Mouse (Mus musculus): ENCODE data around the gene Btf3. TPM values are rescaled to one million over a fixed set of nuclear protein-coding genes. Genes with fewer than 3 reads are reported as not detected.

Btf3 gene
- polyA plus RNA-seq, 1 experiment from 2014 or later, result 719 TPM

DNA sequence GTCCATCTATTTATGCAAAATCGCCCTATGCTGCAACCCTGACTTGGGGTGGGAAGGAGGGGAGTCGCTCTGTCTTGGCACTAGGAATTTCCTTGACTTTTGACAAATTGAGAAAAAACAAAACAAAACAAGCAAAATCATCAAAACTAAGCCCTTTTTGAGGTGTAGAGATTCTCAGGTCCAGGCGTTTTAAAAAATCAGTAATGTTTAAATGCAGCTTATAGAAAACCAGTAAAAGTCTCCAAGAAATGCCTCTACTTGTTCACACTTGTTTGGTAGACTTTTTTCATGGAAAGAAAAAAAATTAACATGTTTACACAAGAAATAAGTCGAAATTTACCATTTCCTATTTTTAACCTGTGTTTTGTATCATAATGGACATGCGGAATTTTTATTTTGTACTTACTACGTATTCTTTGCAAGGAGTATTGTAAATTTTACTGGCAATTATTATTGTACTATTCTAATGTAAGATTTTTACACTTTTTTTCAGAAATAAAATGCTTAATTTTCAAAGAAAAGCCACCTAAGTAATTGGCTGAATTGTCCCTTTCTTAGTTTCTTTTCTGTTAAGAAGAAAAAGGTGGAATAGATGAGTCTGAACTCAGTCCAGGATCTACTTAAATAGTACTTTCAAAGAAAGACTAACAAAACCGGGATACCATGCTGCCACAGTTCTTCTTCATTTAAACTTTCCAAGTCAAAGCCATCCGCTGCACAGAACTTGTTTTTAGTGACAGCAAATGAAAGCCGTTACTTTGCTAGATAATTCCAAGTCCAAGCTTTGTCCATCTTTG, 39.6 kb upstream of the Btf3 start:
- Histone ChIP-seq H3K9ac (peak overlapping the region; percentile 64), H3K9me3 (replicated peaks) (no peaks in the 10 kb centered on the region), H3K4me1 (peaks cover 28% of the 10 kb centered on the region), H3K4me2 (peak overlapping the region; percentile 65), H3K36me3 (ENCODE audit: poor library complexity, severe bottlenecking) (no peaks in the 10 kb centered on the region), H3K27me3 (peaks cover 93% of the 10 kb centered on the region), H3K4me3 (peak overlapping the region; percentile 44), H3K27ac (no peak overlapping the region)
- 3% methylated on average over 9 of the region's 9 CpGs for whole genome bisulfite sequencing
- ATAC-seq, result no peak

GRCm38 (mm10) chr13:98355559-98356111, 38.8 kb upstream of the Btf3 start:
- no peaks in the 10 kb centered on the region for H3K36me3 ChIP-seq (ENCODE audit: poor library complexity, severe bottlenecking)
- under 1% methylated on average over 39 of the region's 81 CpGs for WGBS
- H3K27me3 ChIP-seq, result peaks cover 93% of the 10 kb centered on the region
- peaks cover 28% of the 10 kb centered on the region for H3K4me1 ChIP-seq
- H3K27ac ChIP-seq, result no peak overlapping the region
- H3K9me3 ChIP-seq (replicated peaks), result no peaks in the 10 kb centered on the region
- peak overlapping the region; percentile 64 for H3K9ac ChIP-seq
- ATAC-seq, result peak; percentile 25; the same call in 1 of the 2 replicates
- peak overlapping the region; percentile 65 for H3K4me2 ChIP-seq
- H3K4me3 ChIP-seq, result peak overlapping the region; percentile 44

DNA sequence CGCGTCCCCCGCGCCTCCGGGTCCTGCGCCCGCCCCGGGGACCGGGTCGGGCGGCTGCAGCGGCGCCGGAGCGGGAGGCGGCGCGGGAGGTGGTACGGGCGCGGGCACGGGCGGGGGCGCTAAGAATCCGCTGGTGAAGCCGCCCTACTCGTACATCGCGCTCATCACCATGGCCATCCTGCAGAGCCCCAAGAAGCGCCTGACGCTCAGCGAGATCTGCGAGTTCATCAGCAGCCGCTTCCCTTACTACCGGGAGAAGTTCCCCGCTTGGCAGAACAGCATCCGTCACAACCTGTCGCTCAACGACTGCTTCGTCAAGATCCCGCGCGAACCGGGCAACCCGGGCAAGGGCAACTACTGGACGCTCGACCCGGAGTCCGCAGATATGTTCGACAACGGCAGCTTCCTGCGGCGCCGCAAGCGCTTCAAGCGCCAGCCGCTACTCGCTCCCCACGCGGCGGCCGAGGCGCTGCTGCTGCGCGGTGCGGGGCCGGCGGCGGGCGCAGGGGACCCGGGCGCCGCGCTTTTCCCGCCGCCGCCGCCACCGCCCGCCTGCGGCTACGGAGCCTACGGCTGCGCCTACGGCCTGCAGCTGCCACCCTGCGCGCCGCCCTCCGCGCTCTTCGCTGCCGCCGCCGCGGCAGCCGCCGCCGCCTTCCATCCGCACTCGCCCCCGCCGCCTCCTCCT, 38.2 kb upstream of the Btf3 start:
- peak overlapping the region; percentile 65 for H3K4me2 ChIP-seq
- peaks cover 93% of the 10 kb centered on the region for H3K27me3 ChIP-seq
- no peaks in the 10 kb centered on the region for H3K9me3 ChIP-seq (replicated peaks)
- peak overlapping the region; percentile 44 for H3K27ac ChIP-seq
- peaks cover 28% of the 10 kb centered on the region for H3K4me1 ChIP-seq
- peak; percentile 65 for ATAC-seq
- peak overlapping the region; percentile 44 for H3K4me3 ChIP-seq
- no peaks in the 10 kb centered on the region for H3K36me3 ChIP-seq (ENCODE audit: poor library complexity, severe bottlenecking)
- WGBS, result under 1% methylated on average over 77 of the region's 102 CpGs
- H3K9ac ChIP-seq, result peak overlapping the region; percentile 64

GRCm38 (mm10) chr13:98354090-98354801, 37.4 kb upstream of the Btf3 start, which contains the start of gene Foxd1:
Gene Foxd1, plus strand, starts transcription at chr13:98354242.
- peak; percentile 85 for ATAC-seq

DNA sequence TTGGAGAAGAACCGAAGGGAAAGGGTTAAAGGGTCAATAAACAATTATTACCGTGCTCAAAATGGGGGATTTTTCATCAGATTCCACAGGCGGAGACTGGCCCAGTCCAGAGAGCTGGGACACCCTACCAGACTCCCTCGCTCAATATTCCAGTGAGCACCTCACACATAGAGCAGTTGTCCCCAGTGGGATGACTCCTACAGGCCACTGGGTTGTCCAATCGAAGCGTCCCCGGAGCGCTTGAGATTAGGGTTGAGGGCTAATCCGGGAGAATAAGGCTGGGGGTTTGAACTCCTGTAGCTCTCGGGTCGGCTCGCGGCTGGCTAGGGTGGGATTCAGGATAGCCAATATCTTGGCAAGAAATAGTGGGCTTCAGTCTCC, 36.9 kb upstream of the Btf3 start:
- Histone ChIP-seq H3K36me3 (ENCODE audit: poor library complexity, severe bottlenecking) (no peaks in the 10 kb centered on the region), H3K9me3 (replicated peaks) (no peaks in the 10 kb centered on the region), H3K4me1 (peaks cover 25% of the 10 kb centered on the region), H3K4me3 (peak overlapping the region; percentile 44), H3K9ac (no peak overlapping the region), H3K4me2 (peak overlapping the region; percentile 65), H3K27ac (no peak overlapping the region), H3K27me3 (peaks cover 94% of the 10 kb centered on the region)
- ATAC-seq, result no peak; the same call in 1 of the 2 replicates
- under 1% methylated on average over 13 of the region's 13 CpGs for WGBS

More at GRCm38 (mm10) chr13:98354090-98354801, 37.4 kb upstream of the Btf3 start, which contains the start of gene Foxd1:
- WGBS, result under 1% methylated on average over 66 of the region's 76 CpGs
- Histone ChIP-seq H3K4me1 (peaks cover 28% of the 10 kb centered on the region), H3K4me2 (peak within 1 kb of the TSS; percentile 65), H3K9ac (peak within 1 kb of the TSS; percentile 64), H3K4me3 (peak within 1 kb of the TSS; percentile 44), H3K36me3 (ENCODE audit: poor library complexity, severe bottlenecking) (no peaks in the 10 kb centered on the region), H3K27me3 (peaks cover 94% of the 10 kb centered on the region), H3K27ac (peak within 1 kb of the TSS; percentile 44), H3K9me3 (replicated peaks) (no peaks in the 10 kb centered on the region)

- peaks cover 90% of the 10 kb centered on the region for H3K27me3 ChIP-seq
- no peak overlapping the region for H3K4me2 ChIP-seq
- H3K4me3 ChIP-seq, result no peak overlapping the region
- no peak for ATAC-seq
- H3K36me3 ChIP-seq (ENCODE audit: poor library complexity, severe bottlenecking), result no peaks in the 10 kb centered on the region
- H3K9me3 ChIP-seq (replicated peaks), result no peaks in the 10 kb centered on the region
- no peak overlapping the region for H3K9ac ChIP-seq
- 10% methylated on average over 14 of the region's 14 CpGs for WGBS
- H3K27ac ChIP-seq, result no peak overlapping the region
- peaks cover 25% of the 10 kb centered on the region for H3K4me1 ChIP-seq
Measured at GRCm38 (mm10) chr13:98352381-98352975, 35.7 kb upstream of the Btf3 start.

DNA sequence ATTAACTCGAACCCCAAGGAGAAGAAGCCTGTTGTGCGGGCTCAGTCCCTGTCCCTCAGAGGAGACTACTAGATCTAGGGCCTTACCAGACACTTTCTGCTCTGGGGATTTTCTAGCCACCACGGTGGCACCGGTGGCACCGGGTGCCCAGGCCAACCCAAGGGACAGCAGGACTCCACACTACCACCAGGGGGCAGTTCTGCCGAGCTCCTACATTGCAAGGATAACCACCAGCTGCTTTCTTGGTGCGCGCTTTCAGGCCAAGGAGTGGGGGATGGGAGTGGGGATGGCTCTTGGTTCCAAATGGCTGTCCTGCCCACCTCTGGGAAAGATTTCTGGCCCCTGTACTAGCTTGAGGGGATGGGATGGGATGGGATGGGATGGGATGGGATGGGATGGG, 34.7 kb upstream of the Btf3 start:
- 7% methylated on average over 8 of the region's 8 CpGs for WGBS

GRCm38 (mm10) chr13:98349491-98349890, 32.7 kb upstream of the Btf3 start:
- H3K4me3 ChIP-seq, result no peak overlapping the region
- no peaks in the 10 kb centered on the region for H3K36me3 ChIP-seq (ENCODE audit: poor library complexity, severe bottlenecking)
- WGBS, result 86% methylated on average over 4 of the region's 4 CpGs
- H3K4me2 ChIP-seq, result no peak overlapping the region
- no peak overlapping the region for H3K27ac ChIP-seq
- peaks cover 81% of the 10 kb centered on the region for H3K27me3 ChIP-seq
- H3K9ac ChIP-seq, result no peak overlapping the region
- H3K4me1 ChIP-seq, result peaks cover 10% of the 10 kb centered on the region
- no peaks in the 10 kb centered on the region for H3K9me3 ChIP-seq (replicated peaks)
- no peak for ATAC-seq

More for the DNA sequence above, 34.7 kb upstream of the Btf3 start:
- Histone ChIP-seq H3K36me3 (ENCODE audit: poor library complexity, severe bottlenecking) (no peaks in the 10 kb centered on the region), H3K4me3 (no peak overlapping the region), H3K27me3 (peaks cover 87% of the 10 kb centered on the region), H3K27ac (no peak overlapping the region), H3K4me1 (peaks cover 25% of the 10 kb centered on the region), H3K9ac (no peak overlapping the region), H3K9me3 (replicated peaks) (no peaks in the 10 kb centered on the region), H3K4me2 (no peak overlapping the region)
- ATAC-seq, result no peak

GRCm38 (mm10) chr13:98340506-98340905, 23.7 kb upstream of the Btf3 start:
- H3K4me1 ChIP-seq, result no peaks in the 10 kb centered on the region
- no peak overlapping the region for H3K4me2 ChIP-seq
- no peak overlapping the region for H3K27ac ChIP-seq
- no peak overlapping the region for H3K4me3 ChIP-seq
- H3K36me3 ChIP-seq (ENCODE audit: poor library complexity, severe bottlenecking), result no peaks in the 10 kb centered on the region
- WGBS, result 70% methylated on average over 5 of the region's 5 CpGs
- H3K9ac ChIP-seq, result no peak overlapping the region
- no peak for ATAC-seq
- H3K27me3 ChIP-seq, result peaks cover 17% of the 10 kb centered on the region
- no peaks in the 10 kb centered on the region for H3K9me3 ChIP-seq (replicated peaks)

- Histone ChIP-seq H3K4me2 (no peak overlapping the region), H3K9ac (no peak overlapping the region), H3K27me3 (no peaks in the 10 kb centered on the region), H3K36me3 (ENCODE audit: poor library complexity, severe bottlenecking) (no peaks in the 10 kb centered on the region), H3K4me3 (no peak overlapping the region), H3K27ac (no peak overlapping the region), H3K4me1 (no peaks in the 10 kb centered on the region), H3K9me3 (replicated peaks) (no peaks in the 10 kb centered on the region)
- WGBS, result 97% methylated on average over 1 of the region's 1 CpGs
- no peak for ATAC-seq
Measured at GRCm38 (mm10) chr13:98336205-98336604, 19.4 kb upstream of the Btf3 start.

- no peak overlapping the region for H3K9ac ChIP-seq
- H3K27me3 ChIP-seq, result no peaks in the 10 kb centered on the region
- H3K27ac ChIP-seq, result no peak overlapping the region
- no peak overlapping the region for H3K4me2 ChIP-seq
- no peaks in the 10 kb centered on the region for H3K36me3 ChIP-seq (ENCODE audit: poor library complexity, severe bottlenecking)
- no peak overlapping the region for H3K4me3 ChIP-seq
- H3K4me1 ChIP-seq, result no peaks in the 10 kb centered on the region
- ATAC-seq, result no peak
- WGBS, result 55% methylated on average over 2 of the region's 2 CpGs
- H3K9me3 ChIP-seq (replicated peaks), result no peaks in the 10 kb centered on the region
Measured at GRCm38 (mm10) chr13:98332106-98332505, 15.3 kb upstream of the Btf3 start.
